Mouse (Mus musculus): Measurements from ENCODE around the gene Smim22. TPM values are rescaled to one million over a fixed set of nuclear protein-coding genes. Genes with fewer than 3 reads are reported as not detected.

Smim22 gene
- total RNA-seq (2021) = not detected

- no peak for DNase-seq (ENCODE audit: low spot score)
- intact Hi-C loops (cut with DNase I) = no loop called here
Observed at GRCm38 (mm10) chr16:5007067-5007466, at the start of gene Smim22. Gene Smim22 (plus strand): TSS chr16:5007288.

DNA sequence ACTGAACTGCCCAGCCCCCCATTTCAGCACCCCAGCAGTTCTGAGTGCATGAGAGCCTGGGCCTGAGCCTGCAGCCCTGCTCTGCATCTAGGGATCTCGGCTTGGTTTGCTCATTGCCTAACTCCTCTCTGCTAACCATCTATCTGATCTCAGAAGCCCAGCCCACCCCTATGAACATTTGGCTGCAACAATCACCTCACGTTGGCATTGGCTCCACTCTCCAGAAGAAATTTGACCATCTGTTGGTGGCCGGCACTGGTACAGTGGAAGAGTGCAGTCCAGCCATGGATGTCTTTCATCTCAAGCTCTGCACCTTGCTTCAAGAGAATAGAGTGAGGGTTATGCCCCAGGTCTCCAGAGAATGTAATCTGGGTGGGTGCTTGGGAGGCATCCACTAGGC, 49.6 kb upstream of the Smim22 start:
- intact Hi-C loops (cut with DNase I) = no loop called here
- DNase-seq (ENCODE audit: low spot score) = no peak

DNA sequence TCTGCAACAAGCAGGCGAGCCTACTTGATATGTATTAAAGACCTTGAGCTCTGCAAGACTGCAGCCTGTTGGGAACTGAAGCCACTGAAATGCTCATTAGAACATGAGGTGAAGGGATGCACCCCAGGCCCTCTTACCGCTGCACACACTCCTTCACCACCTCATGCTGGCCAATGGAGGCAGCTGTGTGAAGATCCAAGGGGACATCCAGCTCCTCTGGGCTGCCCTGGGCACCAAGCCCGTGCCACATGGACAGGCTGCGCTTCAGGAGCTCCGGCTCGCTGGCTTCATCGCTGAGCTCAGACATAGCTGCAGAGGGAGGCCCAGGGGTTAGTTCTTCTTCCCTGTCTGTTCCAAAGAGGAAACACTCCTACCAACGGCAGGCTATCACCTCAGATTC, 46.8 kb upstream of the Smim22 start:
- no peak for DNase-seq (ENCODE audit: low spot score)
- intact Hi-C loops (cut with DNase I) = loop anchor here (5.0 kb wide), 1 partner anchor 87 kb away; the partner anchor contains the start of gene Glyr1

GRCm38 (mm10) chr16:4963346-4963745, 43.7 kb upstream of the Smim22 start:
- no peak for DNase-seq (ENCODE audit: low spot score)
- intact Hi-C loops (cut with DNase I) = loop anchor here (2.0 to 5.0 kb wide), 2 partner anchors 25 to 84 kb away; partner anchors contain the start of genes Glyr1 and Nudt16l1

DNA sequence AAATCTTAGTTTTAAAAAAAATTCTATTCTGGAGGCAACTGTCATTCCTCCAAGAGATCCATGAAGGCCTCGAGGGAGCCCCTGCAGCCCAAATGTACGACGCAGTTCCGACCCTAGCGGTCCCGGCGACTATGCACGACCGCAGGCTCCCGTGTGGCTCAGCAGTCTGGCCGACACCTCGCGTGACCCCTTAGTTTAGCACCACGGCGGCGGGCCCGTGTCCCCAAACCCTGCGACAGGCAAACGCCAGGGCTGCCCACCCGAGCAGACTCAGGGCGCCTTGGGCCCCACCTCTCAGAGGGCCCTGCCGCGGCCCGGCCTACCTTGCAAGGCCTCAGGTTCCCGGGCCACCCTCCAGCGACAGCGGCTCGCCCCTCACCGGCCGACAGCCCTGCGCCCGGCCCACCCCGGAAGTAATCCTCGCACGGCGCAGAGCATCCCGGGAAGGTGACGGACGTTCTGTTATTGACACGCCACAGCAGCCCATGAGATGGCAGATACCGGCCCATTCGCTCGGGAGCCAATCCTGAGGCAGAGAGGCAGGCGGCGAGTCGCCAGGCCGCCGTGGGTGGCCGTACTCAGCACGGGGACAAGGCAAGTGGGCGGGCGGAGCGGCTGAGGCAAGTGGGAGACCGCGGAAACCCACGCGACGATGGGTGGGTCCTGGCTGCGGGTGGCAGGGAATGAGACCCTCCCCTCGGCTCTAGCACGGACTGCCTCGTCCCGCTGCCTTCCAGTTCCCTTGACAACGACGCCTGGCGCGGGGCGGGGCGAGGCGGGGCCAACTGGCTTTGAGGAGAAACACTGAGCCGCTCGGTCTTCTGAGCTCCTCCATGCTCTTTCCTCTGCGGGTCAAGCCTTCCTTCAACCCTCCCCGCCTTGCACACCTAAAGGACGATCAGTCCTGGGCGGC, 43.0 kb upstream of the Smim22 start, which contains the start of gene Anks3:
TSS of gene Anks3 (minus strand) at position 409 of the 913 bp plus-strand sequence.
- intact Hi-C loops (cut with DNase I) = loop anchor here (2.0 to 5.0 kb wide), 2 partner anchors 25 to 83 kb away; partner anchors contain the start of genes Glyr1 and Nudt16l1
- DNase-seq (ENCODE audit: low spot score) = peak; percentile 99

DNA sequence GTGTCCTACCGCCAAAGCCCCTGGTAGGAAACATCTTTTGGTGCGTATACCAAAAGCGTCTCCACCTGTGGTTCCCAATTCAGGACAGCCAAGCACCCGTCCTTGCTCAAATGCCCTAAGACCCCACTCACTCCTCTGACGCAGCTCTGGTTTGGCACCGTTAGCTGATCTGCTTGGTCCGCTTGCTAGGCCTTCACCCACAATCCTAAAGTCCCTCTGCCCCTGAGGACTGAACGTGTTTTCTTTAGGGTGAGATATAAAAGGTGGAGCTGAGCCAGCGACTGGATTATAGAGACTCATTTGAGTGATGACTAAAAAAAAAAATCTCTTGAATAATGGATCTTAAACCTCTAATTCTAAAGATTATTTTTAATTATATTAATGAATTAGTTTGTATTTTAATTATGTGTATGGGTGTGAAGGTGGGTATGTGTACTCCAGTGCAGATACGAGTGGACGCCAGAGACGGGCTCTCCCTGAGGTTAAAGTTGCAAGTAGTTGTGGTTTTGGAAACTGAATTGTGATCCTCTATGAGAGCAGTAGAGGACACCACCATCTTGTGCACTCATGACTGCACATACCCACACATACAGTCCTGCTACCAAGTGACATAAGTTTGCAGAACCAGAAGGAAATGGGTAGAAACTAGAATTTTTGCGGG, 42.2 kb upstream of the Smim22 start:
- no peak for DNase-seq (ENCODE audit: low spot score)
- intact Hi-C loops (cut with DNase I) = loop anchor here (5.0 kb wide), 2 partner anchors 47 to 82 kb away; partner anchors contain the start of genes Glyr1 and Rogdi

GRCm38 (mm10) chr16:4965392-4966129, 41.5 kb upstream of the Smim22 start:
- DNase-seq (ENCODE audit: low spot score) = no peak
- intact Hi-C loops (cut with DNase I) = loop anchor here (5.0 kb wide), 1 partner anchor 47 kb away; the partner anchor contains the start of gene Rogdi

GRCm38 (mm10) chr16:4968426-4968825, 38.7 kb upstream of the Smim22 start:
- no peak for DNase-seq (ENCODE audit: low spot score)
- intact Hi-C loops (cut with DNase I) = loop anchor here (5.0 kb wide), 1 partner anchor 44 kb away; the partner anchor contains the start of gene Rogdi

- no peak for DNase-seq (ENCODE audit: low spot score)
- intact Hi-C loops (cut with DNase I) = loop anchor here (5.0 kb wide), 1 partner anchor 43 kb away; the partner anchor contains the start of gene Rogdi
Observed at GRCm38 (mm10) chr16:4969055-4969843, 37.8 kb upstream of the Smim22 start.

- intact Hi-C loops (cut with DNase I) = no loop called here
- DNase-seq (ENCODE audit: low spot score) = no peak
Observed at GRCm38 (mm10) chr16:4971626-4972025, 35.5 kb upstream of the Smim22 start.

DNA sequence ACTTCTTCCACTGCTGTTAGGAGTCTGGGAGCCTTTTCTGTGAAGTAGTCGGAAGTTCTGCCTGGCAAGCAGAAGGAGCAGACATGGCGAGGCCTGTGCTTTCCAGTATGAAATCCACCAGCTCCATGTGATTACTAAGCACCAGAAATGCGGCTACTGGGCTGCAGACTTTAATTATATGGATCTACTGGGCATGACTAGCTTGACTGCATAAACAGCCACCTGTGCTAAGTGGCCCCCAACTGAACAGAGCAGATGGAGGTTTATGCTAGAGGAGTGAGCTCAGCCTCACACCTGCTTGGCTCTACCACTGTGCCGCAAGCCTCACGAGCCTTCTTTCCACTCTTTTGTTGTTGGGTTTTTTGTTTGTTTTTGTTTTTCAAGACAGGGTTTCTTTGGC, 32.6 kb upstream of the Smim22 start:
- no peak for DNase-seq (ENCODE audit: low spot score)
- intact Hi-C loops (cut with DNase I) = no loop called here

DNA sequence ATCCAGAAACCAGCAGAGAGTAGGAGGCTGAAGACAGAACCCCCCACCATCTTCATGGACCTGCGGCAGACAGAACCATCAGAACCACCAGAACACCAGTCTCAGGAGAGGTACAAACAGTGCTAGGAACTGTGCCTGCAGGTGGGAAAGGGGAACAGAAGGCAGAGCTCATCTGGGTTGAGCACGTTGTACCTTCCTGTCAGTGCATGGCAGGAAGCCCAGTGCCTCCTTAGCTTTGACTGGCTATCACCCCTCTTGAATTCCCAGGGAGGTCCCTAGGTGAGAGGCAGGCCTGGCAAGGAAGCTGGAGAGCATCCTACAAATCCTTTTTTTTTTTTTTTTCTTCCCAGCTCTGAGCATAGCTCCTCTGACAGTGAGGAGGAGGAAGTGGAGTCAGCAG, 30.9 kb upstream of the Smim22 start:
- intact Hi-C loops (cut with DNase I) = no loop called here
- DNase-seq (ENCODE audit: low spot score) = no peak

- intact Hi-C loops (cut with DNase I) = loop anchor here (1.0 kb wide), 1 partner anchor 167 kb away; no protein-coding TSS in a partner anchor
- no peak for DNase-seq (ENCODE audit: low spot score)
Observed at GRCm38 (mm10) chr16:4978275-4979051, 28.6 kb upstream of the Smim22 start.

DNA sequence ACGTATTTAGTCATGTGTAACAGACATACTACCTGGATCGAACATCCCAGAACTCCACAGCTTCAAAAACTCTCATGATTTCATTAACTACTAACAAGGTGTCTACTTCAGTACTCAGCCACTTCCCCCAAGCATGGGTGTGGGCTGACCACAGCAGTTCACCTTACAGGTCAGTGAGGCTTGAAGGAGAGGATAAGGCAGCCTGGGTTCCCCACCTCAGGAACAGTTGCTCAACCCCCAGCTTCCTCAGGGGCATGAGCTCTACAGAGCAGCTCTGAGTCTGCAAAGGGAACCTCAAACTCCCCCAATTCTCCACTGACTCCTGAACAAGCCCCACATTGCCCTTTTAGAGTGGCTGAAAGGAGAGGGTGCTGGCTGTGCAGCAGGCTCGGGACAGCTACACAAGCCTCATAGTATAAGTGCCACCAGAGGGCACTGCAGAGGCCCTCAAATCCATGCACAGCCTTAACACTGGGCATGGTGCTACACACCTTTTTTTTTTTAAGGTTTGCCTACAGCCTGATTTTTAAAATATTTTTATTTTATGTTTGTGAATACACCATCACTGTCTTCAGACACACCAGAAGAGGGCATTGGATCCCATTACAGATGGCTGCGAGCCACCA, 27.2 kb upstream of the Smim22 start:
- intact Hi-C loops (cut with DNase I) = loop anchor here (1.0 kb wide), 1 partner anchor 165 kb away; no protein-coding TSS in a partner anchor
- DNase-seq (ENCODE audit: low spot score) = no peak

DNA sequence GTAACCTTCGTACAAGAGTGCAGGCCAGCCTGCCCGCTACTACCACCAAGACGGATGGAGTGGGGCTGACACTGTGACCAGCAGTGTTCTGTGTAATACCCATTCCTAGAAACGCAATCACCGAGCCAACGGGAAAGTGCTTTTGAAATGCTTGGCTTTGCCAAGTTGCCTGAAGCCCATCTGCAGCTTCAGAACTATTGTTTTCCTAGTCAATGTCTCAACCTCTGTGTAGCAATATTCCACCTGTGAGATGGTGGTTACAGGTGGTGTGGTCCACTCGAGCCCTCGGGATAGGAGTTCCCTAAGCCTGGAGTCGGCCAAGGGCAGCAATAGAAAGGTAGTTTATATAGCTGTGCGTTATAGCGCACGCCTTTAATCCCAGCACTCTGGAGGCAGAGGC, 22.4 kb upstream of the Smim22 start:
- intact Hi-C loops (cut with DNase I) = no loop called here
- DNase-seq (ENCODE audit: low spot score) = no peak

- DNase-seq (ENCODE audit: low spot score) = no peak
- intact Hi-C loops (cut with DNase I) = no loop called here
Observed at GRCm38 (mm10) chr16:4993276-4993675, 13.8 kb upstream of the Smim22 start.

DNA sequence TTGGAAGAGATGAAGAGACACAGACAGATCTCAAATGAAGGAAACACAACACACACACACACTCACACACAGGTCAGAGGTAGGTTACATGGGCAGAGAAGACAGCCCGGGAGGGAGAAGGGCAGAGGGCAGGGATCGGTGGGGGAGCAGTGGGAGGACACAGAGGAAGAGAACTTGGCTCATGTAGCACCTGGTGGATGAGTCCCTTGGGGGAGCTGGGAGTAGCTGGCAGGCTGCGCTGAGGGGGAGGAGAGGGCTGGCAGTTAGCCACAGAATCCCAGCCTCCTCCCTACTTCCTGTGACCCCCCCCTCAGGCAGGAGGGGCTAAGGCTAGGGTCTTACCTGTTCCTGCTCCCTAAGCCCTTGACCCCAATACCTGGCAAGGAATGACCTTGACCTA, 9.5 kb upstream of the Smim22 start, which contains the start of gene Sept12:
TSS of gene Sept12 (minus strand) at position 300 of the 400 bp plus-strand sequence.
- DNase-seq (ENCODE audit: low spot score) = no peak
- intact Hi-C loops (cut with DNase I) = no loop called here

DNA sequence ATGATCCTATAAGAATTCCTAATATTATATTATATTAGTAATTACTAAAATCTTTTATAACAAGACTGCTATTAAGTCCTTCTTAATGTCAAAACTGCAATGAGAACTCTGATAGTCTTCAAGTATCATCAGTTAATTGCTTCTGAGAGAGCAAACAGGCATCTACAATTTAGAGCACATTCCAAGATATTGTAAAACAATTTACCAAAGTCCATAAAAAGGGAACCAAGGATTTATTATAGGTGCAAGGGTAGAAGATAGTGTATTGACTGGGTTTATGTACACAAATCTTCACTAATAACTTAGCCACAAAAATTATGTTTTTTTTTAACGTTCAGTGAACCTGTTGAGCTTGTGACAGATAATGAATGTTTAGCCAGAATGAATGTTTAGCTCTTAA, 8.1 kb upstream of the Smim22 start:
- intact Hi-C loops (cut with DNase I) = no loop called here
- DNase-seq (ENCODE audit: low spot score) = no peak
